Mouse (Mus musculus) E14TG2a.4 (cell line): ENCODE results near the gene Osbpl8.
A peak's percentile ranks its signal among the peaks of the same experiment; 100 is the strongest.

Experiments
- CTCF ChIP-seq: conservative IDR thresholded peaks from 2 replicates; pipeline ENCODE4 v1.5.1; 2014; ENCODE audit warnings: low read length
- NANOG ChIP-seq: IDR thresholded peaks from 2 replicates; pipeline ENCODE4 v1.6.1; 2014; ENCODE audit warnings: borderline replicate concordance, low read length, mixed read lengths

- TF ChIP-seq CTCF (peak; percentile 32; the same call in 1 of the 2 replicates), NANOG (no peak)
Observed at GRCm38 (mm10) chr10:111180633-111181032, 16.1 kb downstream of the Osbpl8 start.
